Mouse (Mus musculus): ENCODE data around the gene Nr1d1. TPM values are rescaled to one million over a fixed set of nuclear protein-coding genes. Genes with fewer than 3 reads are reported as not detected.

The Nr1d1 gene
- polyA plus RNA-seq, 1 experiment from 2014 or later: 5.1 TPM

GRCm38 (mm10) chr11:98771844-98772525 is 3.1 kb downstream of the Nr1d1 start:
- H3K36me3 ChIP-seq (ENCODE audit: control insufficient read depth, insufficient read depth): peaks cover 26% of the 10 kb centered on the region; the same call in 1 of the 2 replicates
- peak overlapping the region; percentile 80 for H3K4me2 ChIP-seq (replicated peaks; ENCODE audit: low read depth)
- 75% methylated on average over 11 of the region's 11 CpGs for WGBS
- no peaks in the 10 kb centered on the region for H3K9me3 ChIP-seq (ENCODE audit: control insufficient read depth)
- no peak overlapping the region for H3K4me3 ChIP-seq (ENCODE audit: low read depth, low read length)
- no peaks in the 10 kb centered on the region for H3K27me3 ChIP-seq (replicated peaks; ENCODE audit: control insufficient read depth, insufficient read depth, low read length)
- peaks cover 37% of the 10 kb centered on the region for H3K4me1 ChIP-seq (replicated peaks; ENCODE audit: control insufficient read depth, insufficient read depth, low read length)
- TF ChIP-seq CTCF (IDR thresholded peaks at IDR 0.05; ENCODE audit: low read depth): no peak
- no peak overlapping the region for H3K9ac ChIP-seq (ENCODE audit: low read depth, low read length)
- no peak for ATAC-seq
- H3K27ac ChIP-seq (ENCODE audit: low read depth, low read length): peak overlapping the region; percentile 75

- no peak overlapping the region for H3K27ac ChIP-seq (ENCODE audit: low read depth, low read length)
Observed at GRCm38 (mm10) chr11:98771131-98771530, 4.0 kb downstream of the Nr1d1 start.

DNA sequence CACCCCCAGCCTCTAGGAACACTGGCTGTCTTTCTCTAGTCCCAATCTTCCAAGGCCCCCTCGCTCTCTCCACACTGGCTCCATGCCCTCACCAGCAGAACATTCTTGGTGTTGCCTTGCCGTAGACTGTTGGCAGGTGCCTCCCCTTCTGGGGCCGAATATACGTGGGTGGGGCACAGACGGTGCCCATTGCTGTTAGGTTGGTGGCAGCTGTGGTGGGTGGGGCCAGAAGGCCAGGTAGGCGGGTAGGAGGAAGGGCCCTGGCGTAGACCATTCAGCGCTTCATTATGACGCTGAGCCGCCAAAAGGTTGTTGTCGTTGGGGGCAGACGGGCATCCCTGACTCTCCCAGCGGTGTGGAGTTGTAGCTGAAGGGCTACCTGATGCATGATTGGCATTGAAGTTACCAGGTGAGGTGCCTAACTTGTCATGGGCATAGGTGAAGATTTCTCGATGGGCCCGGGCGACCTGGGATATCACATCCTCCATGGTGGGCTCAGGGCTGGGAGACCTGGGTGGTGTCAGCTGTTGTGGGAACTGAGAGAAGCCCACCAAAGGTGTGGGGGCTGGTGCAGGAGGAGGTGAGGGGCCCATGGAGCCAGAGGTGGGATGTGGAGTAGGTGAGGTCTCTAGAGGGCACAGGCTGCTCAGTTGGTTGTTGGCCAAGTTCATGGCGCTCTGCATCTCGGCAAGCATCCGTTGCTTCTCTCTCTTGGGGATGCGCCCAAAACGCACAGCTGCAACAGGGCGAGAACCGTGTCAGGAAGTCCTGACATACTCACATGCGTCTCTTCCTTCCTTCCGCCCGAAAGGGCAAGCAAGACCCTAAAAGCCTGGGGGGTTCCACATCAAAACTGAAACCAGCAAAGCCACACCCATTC is 4.8 kb downstream of the Nr1d1 start:
- Histone ChIP-seq H3K9ac (ENCODE audit: low read depth, low read length) (no peak overlapping the region), H3K4me3 (ENCODE audit: low read depth, low read length) (no peak overlapping the region), H3K4me1 (replicated peaks; ENCODE audit: control insufficient read depth, insufficient read depth, low read length) (peaks cover 27% of the 10 kb centered on the region), H3K36me3 (ENCODE audit: control insufficient read depth, insufficient read depth) (peaks cover 41% of the 10 kb centered on the region; the same call in 1 of the 2 replicates), H3K27me3 (replicated peaks; ENCODE audit: control insufficient read depth, insufficient read depth, low read length) (no peaks in the 10 kb centered on the region), H3K27ac (ENCODE audit: low read depth, low read length) (no peak overlapping the region), H3K4me2 (replicated peaks; ENCODE audit: low read depth) (no peak overlapping the region), H3K9me3 (ENCODE audit: control insufficient read depth) (no peaks in the 10 kb centered on the region)
- ATAC-seq: no peak
- WGBS: 80% methylated on average over 26 of the region's 26 CpGs
- TF ChIP-seq CTCF (IDR thresholded peaks at IDR 0.05; ENCODE audit: low read depth): no peak

More at GRCm38 (mm10) chr11:98771131-98771530, 4.0 kb downstream of the Nr1d1 start:
- Histone ChIP-seq H3K36me3 (ENCODE audit: control insufficient read depth, insufficient read depth) (peaks cover 33% of the 10 kb centered on the region; the same call in 1 of the 2 replicates), H3K4me1 (replicated peaks; ENCODE audit: control insufficient read depth, insufficient read depth, low read length) (peaks cover 30% of the 10 kb centered on the region), H3K9me3 (ENCODE audit: control insufficient read depth) (no peaks in the 10 kb centered on the region), H3K4me3 (ENCODE audit: low read depth, low read length) (no peak overlapping the region), H3K9ac (ENCODE audit: low read depth, low read length) (no peak overlapping the region), H3K4me2 (replicated peaks; ENCODE audit: low read depth) (no peak overlapping the region), H3K27me3 (replicated peaks; ENCODE audit: control insufficient read depth, insufficient read depth, low read length) (no peaks in the 10 kb centered on the region)
- 91% methylated on average over 18 of the region's 18 CpGs for WGBS
- no peak for ATAC-seq
- TF ChIP-seq CTCF (IDR thresholded peaks at IDR 0.05; ENCODE audit: low read depth): no peak

- Histone ChIP-seq H3K36me3 (ENCODE audit: control insufficient read depth, insufficient read depth) (peaks cover 49% of the 10 kb centered on the region), H3K9ac (ENCODE audit: low read depth, low read length) (no peak overlapping the region; the same call in 1 of the 2 replicates), H3K4me3 (ENCODE audit: low read depth, low read length) (no peak overlapping the region), H3K4me1 (replicated peaks; ENCODE audit: control insufficient read depth, insufficient read depth, low read length) (peaks cover 21% of the 10 kb centered on the region), H3K9me3 (ENCODE audit: control insufficient read depth) (no peaks in the 10 kb centered on the region), H3K4me2 (replicated peaks; ENCODE audit: low read depth) (no peak overlapping the region), H3K27ac (ENCODE audit: low read depth, low read length) (no peak overlapping the region; the same call in 1 of the 2 replicates), H3K27me3 (replicated peaks; ENCODE audit: control insufficient read depth, insufficient read depth, low read length) (no peaks in the 10 kb centered on the region)
- no peak for TF ChIP-seq CTCF (IDR thresholded peaks at IDR 0.05; ENCODE audit: low read depth)
- ATAC-seq: no peak
- 76% methylated on average over 25 of the region's 25 CpGs for WGBS
Observed at GRCm38 (mm10) chr11:98769007-98769954, 5.9 kb downstream of the Nr1d1 start.

GRCm38 (mm10) chr11:98768127-98769006 is 6.8 kb downstream of the Nr1d1 start:
- no peaks in the 10 kb centered on the region for H3K9me3 ChIP-seq (ENCODE audit: control insufficient read depth)
- H3K4me1 ChIP-seq (replicated peaks; ENCODE audit: control insufficient read depth, insufficient read depth, low read length): peaks cover 16% of the 10 kb centered on the region
- ATAC-seq: no peak
- H3K4me2 ChIP-seq (replicated peaks; ENCODE audit: low read depth): peak overlapping the region; percentile 53
- H3K27ac ChIP-seq (ENCODE audit: low read depth, low read length): peak overlapping the region; percentile 6
- TF ChIP-seq CTCF (IDR thresholded peaks at IDR 0.05; ENCODE audit: low read depth): no peak
- peak overlapping the region; percentile 20 for H3K4me3 ChIP-seq (ENCODE audit: low read depth, low read length)
- H3K9ac ChIP-seq (ENCODE audit: low read depth, low read length): no peak overlapping the region; the same call in 1 of the 2 replicates
- peaks cover 58% of the 10 kb centered on the region for H3K36me3 ChIP-seq (ENCODE audit: control insufficient read depth, insufficient read depth)
- no peaks in the 10 kb centered on the region for H3K27me3 ChIP-seq (replicated peaks; ENCODE audit: control insufficient read depth, insufficient read depth, low read length)
- WGBS: 27% methylated on average over 38 of the region's 39 CpGs
